Mouse (Mus musculus) CH12.LX (cell line): ENCODE results near the gene Fam227a. TPM values are rescaled to one million over a fixed set of nuclear protein-coding genes. Genes with fewer than 3 reads are reported as not detected.

ENCODE experiments used
- DNase-seq: peaks from one replicate; pipeline ENCODE4 v3.0.0-alpha.2; 2013; ENCODE audit errors: extremely low read depth
- H3K27ac ChIP-seq: 2 replicates; pipeline ENCODE4 v1.5.1; 2012; ENCODE audit warnings: low read depth, mild to moderate bottlenecking, control low read depth, moderate library complexity; ENCODE audit not compliant: insufficient read depth
- H3K27me3 ChIP-seq: replicated peaks from 2 replicates; pipeline ENCODE3; 2012; ENCODE audit warnings: inconsistent platforms
- H3K36me3 ChIP-seq, 2 experiments: replicated peaks in 1 of 2; 2 replicates each; pipeline versions ENCODE3 to v1.6.1; 2012; ENCODE audit warnings: inconsistent platforms in 1 of 2, low read length in 1 of 2, mild to moderate bottlenecking in 1 of 2, mixed read lengths in 1 of 2, moderate library complexity in 1 of 2; ENCODE audit not compliant: control insufficient read depth in 1 of 2, insufficient read depth in 1 of 2
- H3K4me1 ChIP-seq, 2 experiments: 2 replicates each; pipeline ENCODE4 v1.6.1; 2012; ENCODE audit warnings: inconsistent platforms in 1 of 2, moderate library complexity in 1 of 2; ENCODE audit not compliant: insufficient read depth in 2 of 2, control insufficient read depth in 1 of 2
- H3K4me2 ChIP-seq: 2 replicates; pipeline ENCODE4 v1.6.1; 2012; ENCODE audit warnings: low read depth, mild to moderate bottlenecking, control low read depth; ENCODE audit not compliant: poor library complexity, insufficient read depth, severe bottlenecking
- H3K4me3 ChIP-seq, 3 experiments: fragments of 150-350 bp in 1 of 3; sonication (generic) in 1 of 3; replicated peaks in 1 of 3; 2 replicates each; pipeline versions ENCODE3 to v1.5.1; 2011 to 2012; ENCODE audit warnings: low read depth in 2 of 3, low read length in 2 of 3, mild to moderate bottlenecking in 2 of 3, moderate library complexity in 2 of 3, control low read depth in 1 of 3, improper control_type of control experiment in 1 of 3, inconsistent platforms in 1 of 3, mixed read lengths in 1 of 3; ENCODE audit not compliant: poor library complexity in 1 of 3
- H3K79me2 ChIP-seq: replicated peaks from 2 replicates; pipeline ENCODE4 v1.6.1; 2012; ENCODE audit warnings: mild to moderate bottlenecking, moderate library complexity; ENCODE audit not compliant: control insufficient read depth, poor library complexity, insufficient read depth, severe bottlenecking; ENCODE audit errors: extremely low read depth
- H3K9ac ChIP-seq: 2 replicates; pipeline ENCODE4 v1.6.1; 2012; ENCODE audit warnings: low read depth, mild to moderate bottlenecking, control low read depth, moderate library complexity; ENCODE audit not compliant: insufficient read depth
- H3K9me3 ChIP-seq: replicated peaks from 2 replicates; pipeline ENCODE3; 2012; ENCODE audit warnings: low read length, inconsistent platforms, mixed read lengths
- CHD1 ChIP-seq: IDR thresholded peaks from 2 replicates; pipeline ENCODE4 v1.6.1; 2012; ENCODE audit warnings: low read depth, low read length, improper control_type of control experiment, inconsistent platforms
- CTCF ChIP-seq, 2 experiments: IDR thresholded peaks in 1 of 2; conservative IDR thresholded peaks in 1 of 2; 2 replicates each; pipeline ENCODE4 v1.5.1; 2011 to 2012; ENCODE audit warnings: low read depth in 2 of 2, low read length in 2 of 2, improper control_type of control experiment in 1 of 2, inconsistent platforms in 1 of 2, mild to moderate bottlenecking in 1 of 2, moderate library complexity in 1 of 2
- E2F4 ChIP-seq: IDR thresholded peaks from 2 replicates; pipeline ENCODE4 v1.6.1; 2011; ENCODE audit warnings: low read depth, low read length, improper control_type of control experiment; ENCODE audit not compliant: insufficient replicate concordance
- ELF1 ChIP-seq: IDR thresholded peaks from 2 replicates; pipeline ENCODE4 v1.6.1; 2014; ENCODE audit warnings: low read depth, mild to moderate bottlenecking, inconsistent platforms, low read length, improper control_type of control experiment
- ETS1 ChIP-seq: conservative IDR thresholded peaks from 2 replicates; pipeline ENCODE4 v1.6.1; 2012; ENCODE audit warnings: low read depth, mild to moderate bottlenecking, inconsistent platforms, low read length, improper control_type of control experiment, moderate library complexity
- GABPA ChIP-seq: IDR thresholded peaks from 2 replicates; pipeline ENCODE4 v1.6.1; 2012; ENCODE audit warnings: low read depth, low read length, improper control_type of control experiment, inconsistent platforms; ENCODE audit not compliant: insufficient replicate concordance
- IRF4 ChIP-seq: IDR thresholded peaks from 2 replicates; pipeline ENCODE4 v1.6.1; 2014; ENCODE audit warnings: low read depth, mild to moderate bottlenecking, inconsistent platforms, low read length, improper control_type of control experiment
- JUN ChIP-seq: IDR thresholded peaks from 2 replicates; pipeline ENCODE4 v1.6.1; 2011; ENCODE audit warnings: low read depth, mild to moderate bottlenecking, low read length, improper control_type of control experiment, moderate library complexity; ENCODE audit not compliant: insufficient read depth
- JUND ChIP-seq: conservative IDR thresholded peaks from 2 replicates; pipeline ENCODE4 v1.6.1; 2011; ENCODE audit warnings: low read depth, low read length, improper control_type of control experiment
- KAT2A ChIP-seq: IDR thresholded peaks from 2 replicates; pipeline ENCODE4 v1.6.1; 2012; ENCODE audit warnings: low read length, improper control_type of control experiment, inconsistent platforms; ENCODE audit not compliant: insufficient replicate concordance
- MXI1 ChIP-seq: IDR thresholded peaks from 2 replicates; pipeline ENCODE4 v1.6.1; 2011; ENCODE audit warnings: mild to moderate bottlenecking, low read depth, low read length, improper control_type of control experiment
- MYC ChIP-seq: IDR thresholded peaks from 2 replicates; pipeline ENCODE4 v1.6.1; 2011; ENCODE audit warnings: low read depth, mild to moderate bottlenecking, improper control_type of control experiment, low read length
- NELFE ChIP-seq: IDR thresholded peaks from 2 replicates; pipeline ENCODE4 v1.6.1; 2011; ENCODE audit warnings: low read depth, low read length, improper control_type of control experiment
- PAX5 ChIP-seq: IDR thresholded peaks from 2 replicates; pipeline ENCODE4 v1.6.1; 2012; ENCODE audit warnings: low read length, inconsistent platforms, mixed read lengths
- POLR2A ChIP-seq: IDR thresholded peaks from 2 replicates; pipeline ENCODE4 v1.6.1; 2011; ENCODE audit warnings: low read depth, mild to moderate bottlenecking, improper control_type of control experiment, low read length
- POLR2AphosphoS2 ChIP-seq: IDR thresholded peaks from 2 replicates; pipeline ENCODE4 v1.6.1; 2011; ENCODE audit warnings: low read depth, low read length, improper control_type of control experiment
- RAD21 ChIP-seq: IDR thresholded peaks from 2 replicates; pipeline ENCODE4 v1.6.1; 2011; ENCODE audit warnings: low read depth, mild to moderate bottlenecking, low read length, improper control_type of control experiment, moderate library complexity
- RCOR1 ChIP-seq: conservative IDR thresholded peaks from 2 replicates; pipeline ENCODE4 v1.6.1; 2012; ENCODE audit warnings: low read depth, mild to moderate bottlenecking, inconsistent platforms, low read length, improper control_type of control experiment
- SIN3A ChIP-seq: IDR thresholded peaks from 2 replicates; pipeline ENCODE4 v1.6.1; 2012; ENCODE audit warnings: low read length, improper control_type of control experiment, inconsistent platforms
- SMC3 ChIP-seq: IDR thresholded peaks from 2 replicates; pipeline ENCODE4 v1.6.1; 2011; ENCODE audit warnings: low read depth, low read length, improper control_type of control experiment
- USF2 ChIP-seq: conservative IDR thresholded peaks from 2 replicates; pipeline ENCODE4 v1.6.1; 2011; ENCODE audit warnings: low read depth, low read length, improper control_type of control experiment
- ZKSCAN1 ChIP-seq: IDR thresholded peaks from 2 replicates; pipeline ENCODE4 v1.6.1; 2012; ENCODE audit warnings: low read depth, inconsistent platforms, low read length, improper control_type of control experiment, borderline replicate concordance
- ZMIZ1 ChIP-seq: IDR thresholded peaks from 2 replicates; pipeline ENCODE4 v1.6.1; 2012; ENCODE audit warnings: low read depth, mild to moderate bottlenecking, inconsistent platforms, low read length, improper control_type of control experiment
- ZNF384 ChIP-seq: IDR thresholded peaks from 2 replicates; pipeline ENCODE4 v1.6.1; 2012; ENCODE audit warnings: low read depth, low read length, improper control_type of control experiment, inconsistent platforms
- dilution Hi-C: fragments of 300-500 bp; cut with MboI; formaldehyde crosslinking; loops from 2 replicates; pipeline ENCODE4 v1.14.3; 2020; ENCODE audit warnings: low sequenced_read_pairs; ENCODE audit not compliant: extremely low pct_unique_long_range_greater_than_20kb, extremely low pct_ligation_motif_present
- in situ Hi-C: fragments of 300-500 bp; cut with MboI; formaldehyde crosslinking; loops from 3 replicates; pipeline ENCODE4 v1.14.3; 2019; ENCODE audit warnings: low sequenced_read_pairs, low pct_ligation_motif_present, low pct_unique_long_range_greater_than_20kb, mixed read lengths
- polyA plus RNA-seq: library from polyadenylated mRNA; unstranded; fragments of >175 nt; gene quantifications from 2 replicates; pipeline ENCODE4 v1.2.1, GENCODE M21; 2012; ENCODE audit warnings: low read depth; ENCODE audit not compliant: insufficient read length
- total RNA-seq, 2 experiments: library from RNA; depleted of rRNA; stranded (reverse); fragments of 300-350 nt in 1 of 2; fragments of >200 nt in 1 of 2; gene quantifications; 2 replicates each; pipeline ENCODE4 v1.2.3; 2012 to 2014

The Fam227a gene
- total and polyA plus RNA-seq, 3 experiments = 0.20 to 0.48 (median 0.42) TPM

DNA sequence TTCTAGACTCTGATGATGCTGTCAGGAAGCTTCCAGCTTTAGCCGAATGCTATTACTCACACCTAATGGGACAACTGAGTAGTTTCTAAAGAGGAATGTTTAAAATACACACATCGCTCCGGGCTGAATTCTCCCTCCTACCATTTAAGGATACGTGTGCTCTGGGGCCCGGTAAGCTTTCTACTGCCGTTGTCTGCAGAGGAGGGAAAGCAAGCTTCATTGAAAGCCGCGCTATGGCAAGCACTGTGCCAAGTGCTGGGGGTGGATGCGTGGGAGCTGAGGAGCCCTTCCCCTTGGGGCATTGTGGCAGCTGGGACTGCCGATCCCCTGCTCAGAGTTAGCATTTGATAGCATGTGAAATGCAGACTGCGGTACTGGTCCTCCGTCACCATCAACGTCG, 2.3 kb downstream of the Fam227a start:
- dilution Hi-C loops (no loop called here), in situ Hi-C loops (no loop called here)
- TF ChIP-seq POLR2A = no peak
- no peak for TF ChIP-seq MYC
- TF ChIP-seq NELFE = no peak
- TF ChIP-seq RAD21 = no peak
- no peak for TF ChIP-seq ZMIZ1
- TF ChIP-seq ZKSCAN1 = no peak
- TF ChIP-seq ELF1 = no peak
- no peak for TF ChIP-seq SIN3A
- no peak for TF ChIP-seq ZNF384
- TF ChIP-seq IRF4 = no peak
- no peak for TF ChIP-seq USF2
- TF ChIP-seq KAT2A = no peak
- no peak for TF ChIP-seq CTCF (conservative IDR thresholded peaks at IDR 0.05 in 1 of 2, IDR thresholded peaks at IDR 0.05 in 1 of 2; ENCODE audit: low read depth in 2 of 2, low read length in 2 of 2)
- H3K9ac ChIP-seq = no peak overlapping the region
- DNase-seq = no peak
- peaks cover 3 to 11% of the 10 kb centered on the region in 2 experiments; a peak in 3 of 4 replicates for H3K4me1 ChIP-seq
- no peaks in the 10 kb centered on the region for H3K27me3 ChIP-seq
- H3K27ac ChIP-seq = no peak overlapping the region
- H3K79me2 ChIP-seq = no peaks in the 10 kb centered on the region
- H3K4me3 ChIP-seq = no peak overlapping the region
- no peak overlapping the region for H3K4me2 ChIP-seq
- no peaks in the 10 kb centered on the region for H3K36me3 ChIP-seq
- peaks cover 2% of the 10 kb centered on the region for H3K9me3 ChIP-seq

DNA sequence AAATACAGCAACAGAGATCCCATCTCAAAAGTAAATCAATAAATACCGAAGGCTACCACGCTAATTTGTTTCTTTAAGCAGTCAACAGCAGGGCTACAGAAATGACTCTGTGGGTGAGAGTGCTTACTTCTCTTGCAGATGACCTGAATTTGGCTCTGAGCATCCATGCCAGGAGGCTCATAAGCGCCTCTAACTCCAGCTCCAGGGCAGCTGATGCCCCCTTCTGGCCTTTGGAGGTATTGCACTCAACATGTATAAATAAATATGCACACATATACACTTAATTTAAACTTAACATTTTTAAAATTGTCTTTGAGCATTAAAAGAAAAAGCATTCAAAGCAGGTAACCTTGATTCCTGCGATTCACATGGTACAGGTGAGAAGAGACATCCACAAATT, 7.3 kb downstream of the Fam227a start:
- in situ Hi-C loops (no loop called here), dilution Hi-C loops (no loop called here)
- no peaks in the 10 kb centered on the region for H3K79me2 ChIP-seq
- no peak overlapping the region for H3K27ac ChIP-seq
- H3K9me3 ChIP-seq = no peaks in the 10 kb centered on the region
- H3K27me3 ChIP-seq = no peaks in the 10 kb centered on the region
- H3K4me3 ChIP-seq = no peak overlapping the region
- peaks cover 0 to 3% of the 10 kb centered on the region in 2 experiments; a peak in 1 of 4 replicates for H3K4me1 ChIP-seq
- no peak overlapping the region for H3K4me2 ChIP-seq
- TF ChIP-seq ELF1 (no peak), KAT2A (no peak), ZNF384 (no peak), E2F4 (no peak), JUND (no peak), SMC3 (peak; percentile 39; the same call in 1 of the 2 replicates), ETS1 (no peak), CHD1 (no peak), POLR2AphosphoS2 (no peak), GABPA (no peak), JUN (no peak), PAX5 (no peak), MXI1 (no peak), RCOR1 (no peak), CTCF (conservative IDR thresholded peaks at IDR 0.05 in 1 of 2, IDR thresholded peaks at IDR 0.05 in 1 of 2; ENCODE audit: low read depth in 2 of 2, low read length in 2 of 2) (peak; percentile 60 to 63), ZMIZ1 (no peak), POLR2A (no peak), RAD21 (peak; percentile 46)
- H3K9ac ChIP-seq = no peak overlapping the region
- no peak for DNase-seq
- no peaks in the 10 kb centered on the region for H3K36me3 ChIP-seq
